Mouse (Mus musculus) thymus, adult 2 months (tissue): ENCODE measurements around the gene Cdip1.

Experiments used
- CTCF ChIP-seq: fragments of 200-500 bp; IDR thresholded peaks from 2 replicates; pipeline ENCODE4 v1.5.1; 2012; ENCODE audit warnings: mild to moderate bottlenecking, control low read depth, low read length, moderate library complexity, borderline replicate concordance; ENCODE audit not compliant: control insufficient read depth, poor library complexity, insufficient read depth; ENCODE audit errors: extremely low read depth
- POLR2A ChIP-seq: fragments of 200-500 bp; IDR thresholded peaks from 2 replicates; pipeline ENCODE4 v1.6.1; 2012; ENCODE audit warnings: mild to moderate bottlenecking, low read length, control low read depth, moderate library complexity; ENCODE audit not compliant: control insufficient read depth, poor library complexity, insufficient read depth; ENCODE audit errors: extremely low read depth

GRCm38 (mm10) chr16:4796631-4797030 lies 6.5 kb upstream of the Cdip1 start:
- TF ChIP-seq CTCF (no peak), POLR2A (no peak)
